ENCODE assay signal across 10 mouse cellular contexts in the genomic region with DNA sequence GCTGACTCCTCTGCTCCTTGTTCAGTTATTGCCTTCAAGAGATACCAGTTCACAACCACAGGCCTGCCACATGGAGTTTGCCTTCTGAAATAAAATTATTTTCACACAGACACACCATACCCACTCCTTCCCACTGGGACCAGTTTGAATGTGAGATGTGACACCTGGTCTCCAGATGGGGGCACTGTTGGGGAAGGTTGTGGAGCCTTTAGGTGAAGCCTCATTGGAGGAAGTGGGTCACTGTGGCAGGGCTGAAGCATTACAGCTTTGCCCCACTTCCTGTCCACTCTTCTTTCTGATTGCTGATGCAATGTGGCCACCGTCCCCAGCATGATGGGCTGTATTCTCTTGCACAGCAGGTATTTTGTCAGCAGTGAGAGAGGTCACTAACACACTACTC.
DNase-seq lines count a peak whose midpoint lies in the region; ATAC-seq and TF ChIP-seq lines count a peak whose summit lies in the region.
"Had no signal": no experiment of that assay in that cellular context is flagged by ENCODE, and none has a peak within 500 bp of the region (broad histone marks: within the 10 kb centered on the region; RNA-seq: fewer than 3 reads in every experiment).

No protein-coding gene starts in this region.

- H3K36me3 ChIP-seq in kidney, postnatal 0 days (ENCODE audit: insufficient read depth, low read length) = no peaks in the 10 kb centered on the region
- H3K36me3 ChIP-seq: heart, embryonic 15.5 days had no signal

- TF ChIP-seq CTCF in kidney, postnatal 0 days (IDR thresholded peaks at IDR 0.05; ENCODE audit: low read depth) = peak; percentile 43

- H3K9me3 ChIP-seq in kidney, postnatal 0 days (replicated peaks; ENCODE audit: low read length) = no peaks in the 10 kb centered on the region
- H3K9me3 ChIP-seq: heart, embryonic 15.5 days; limb, embryonic 13.5 days had no signal

- peak; percentile 46; the same call in 1 of the 2 replicates for ATAC-seq in kidney, postnatal 0 days (replicated peaks; ENCODE audit: low FRiP score, low read depth)

- DNase-seq in adrenal gland, adult (ENCODE audit: inconsistent age in 2 of 2, low spot score in 1 of 2) = peak; percentile 44 to 78
- DNase-seq in adrenal gland, postnatal 4 days (ENCODE audit: low spot score in 2 of 2) = no peak
- DNase-seq in kidney, postnatal 0 days (ENCODE audit: low spot score) = no peak
- DNase-seq in kidney, postnatal 10 days = no peak
- peak; percentile 36 for DNase-seq in c-Kit-positive CD71-negative TER-119-negative erythroid progenitor cells, embryonic 14.5 days (ENCODE audit: low read depth)
- peak; percentile 38 for DNase-seq in monocyte, adult 2 months (ENCODE audit: low read depth in 1 of 2, low spot score in 2 of 2)
- DNase-seq in left cerebral cortex, postnatal 14 days (ENCODE audit: low spot score in 2 of 2) = no peak
- no peak for DNase-seq in spleen, adult 12 weeks (ENCODE audit: low spot score)

- H3K4me1 ChIP-seq in kidney, postnatal 0 days (replicated peaks; ENCODE audit: insufficient read depth, low read length) = no peaks in the 10 kb centered on the region
- H3K4me1 ChIP-seq: heart, embryonic 15.5 days had no signal

- H3K27me3 ChIP-seq in kidney, postnatal 0 days (ENCODE audit: insufficient read depth, low read length) = no peaks in the 10 kb centered on the region
- H3K27me3 ChIP-seq: heart, embryonic 15.5 days; limb, embryonic 13.5 days had no signal

- 90% methylated on average over 1 of the region's 1 CpGs for WGBS in kidney, postnatal 0 days

- intact Hi-C loops in left cerebral cortex, postnatal 14 days (cut with DNase I) = no loop called here

- no peak overlapping the region for H3K4me3 ChIP-seq in kidney, postnatal 0 days (replicated peaks; ENCODE audit: low read depth, low read length)
- H3K4me3 ChIP-seq: heart, embryonic 15.5 days; limb, embryonic 13.5 days had no signal

- no peak overlapping the region for H3K4me2 ChIP-seq in kidney, postnatal 0 days (ENCODE audit: low read length)
- H3K4me2 ChIP-seq: heart, embryonic 15.5 days; limb, embryonic 13.5 days had no signal

- H3K9ac ChIP-seq in kidney, postnatal 0 days (ENCODE audit: low read depth, low read length) = no peak overlapping the region
- H3K9ac ChIP-seq: heart, embryonic 15.5 days; limb, embryonic 13.5 days had no signal

- no peak overlapping the region for H3K27ac ChIP-seq in kidney, postnatal 0 days
- H3K27ac ChIP-seq: heart, embryonic 15.5 days; limb, embryonic 13.5 days had no signal

Comparison
In these comparisons a context has a peak if more than half of its experiments do, and no peak if none do; other contexts are left out.
1. DNase-seq: peak in adrenal gland, adult (2 of 2), c-Kit-positive CD71-negative TER-119-negative erythroid progenitor cells, embryonic 14.5 days (single experiment) and monocyte, adult 2 months (2 of 2); none in adrenal gland, postnatal 4 days (0 of 2), kidney, postnatal 0 days (single experiment), kidney, postnatal 10 days (single experiment), left cerebral cortex, postnatal 14 days (0 of 2) and spleen, adult 12 weeks (single experiment).